Mouse (Mus musculus): ENCODE results near the gene Psmc3.

Gene Psmc3

GRCm38 (mm10) chr2:91113334-91113733, 59.5 kb downstream of the Psmc3 start:
- 78% methylated on average over 10 of the region's 10 CpGs for WGBS

GRCm38 (mm10) chr2:91113852-91114251, 60.0 kb downstream of the Psmc3 start:
- 79% methylated on average over 6 of the region's 6 CpGs for WGBS

- WGBS, result 14% methylated on average over 41 of the region's 42 CpGs
Measured at GRCm38 (mm10) chr2:91114781-91115577, 61.2 kb downstream of the Psmc3 start.

- 48% methylated on average over 12 of the region's 12 CpGs for WGBS
Measured at GRCm38 (mm10) chr2:91115578-91115970, 61.8 kb downstream of the Psmc3 start.
